Mouse (Mus musculus) testis, adult 2 months (tissue): ENCODE results near the gene Ddx24.

Experiments
- CTCF ChIP-seq: fragments of 200-500 bp; IDR thresholded peaks from 2 replicates; pipeline ENCODE4 v1.5.1; 2012; ENCODE audit warnings: low read depth, mild to moderate bottlenecking, inconsistent platforms, low read length, moderate library complexity; ENCODE audit not compliant: control insufficient read depth, insufficient read depth, insufficient replicate concordance
- POLR2A ChIP-seq: fragments of 200-500 bp; IDR thresholded peaks from 2 replicates; pipeline ENCODE4 v1.6.1; 2012; ENCODE audit warnings: low read depth, mild to moderate bottlenecking, inconsistent platforms, low read length, moderate library complexity; ENCODE audit not compliant: control insufficient read depth

- TF ChIP-seq CTCF (no peak), POLR2A (no peak)
Observed at GRCm38 (mm10) chr12:103376124-103376523, 49.5 kb downstream of the Ddx24 start.
